Mouse (Mus musculus) liver, embryonic 14.5 days (tissue): ENCODE results near the gene Ublcp1.

Experiments used
- CTCF ChIP-seq: IDR thresholded peaks from 2 replicates; pipeline ENCODE4 v1.5.1; 2016; ENCODE audit warnings: antibody characterized with exemption, low read depth, control low read depth
- EP300 ChIP-seq: IDR thresholded peaks from 2 replicates; pipeline ENCODE4 v1.6.1; 2016; ENCODE audit warnings: antibody characterized with exemption, low read depth

- no peak for TF ChIP-seq CTCF
- peak; percentile 83 for TF ChIP-seq EP300
These were observed 42.7 kb upstream of the Ublcp1 start for GRCm38 (mm10) chr11:44513026-44513422.
